Comparison of ENCODE assay signal across 8 mouse cellular contexts in the genomic region with DNA sequence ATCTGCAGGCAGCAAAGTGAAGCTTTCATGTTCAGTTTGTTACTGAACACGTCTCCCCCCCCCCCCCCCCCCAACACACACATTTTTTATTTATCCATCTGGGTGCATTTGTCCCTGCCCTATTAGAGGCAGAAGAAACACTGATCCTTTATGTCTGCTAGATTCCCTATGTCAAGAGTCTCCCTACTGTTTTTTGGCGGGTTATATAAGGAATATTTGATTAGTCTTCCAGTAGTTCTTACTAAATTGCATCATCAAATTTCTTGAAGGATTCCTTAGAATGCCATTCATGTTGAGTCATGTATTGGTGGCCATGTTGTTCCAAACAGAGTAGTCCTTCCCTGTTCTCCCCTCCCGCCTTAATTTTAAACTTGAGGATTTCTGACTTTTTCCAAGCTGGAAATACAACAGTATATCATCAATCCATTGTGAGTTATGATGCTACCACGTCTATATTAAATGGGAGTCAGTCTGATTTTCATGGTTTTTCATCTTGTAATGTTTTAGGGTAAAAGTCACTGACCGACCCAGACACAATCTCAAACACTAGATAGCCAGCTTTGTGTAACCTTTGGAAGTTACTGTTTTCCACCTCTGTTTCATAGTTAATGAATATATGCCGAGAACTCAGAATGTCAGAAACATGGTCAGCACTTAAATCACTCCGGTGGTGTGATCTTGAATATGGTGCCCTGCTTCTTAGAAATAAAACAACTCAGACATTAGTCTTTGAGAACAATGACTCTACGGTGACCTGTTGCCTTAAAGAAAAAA. TPM values are rescaled to one million over a fixed set of nuclear protein-coding genes. Genes with fewer than 3 reads are reported as not detected.
A peak's percentile ranks its signal among the peaks of the same experiment; 100 is the strongest.
DNase-seq lines count a peak whose midpoint lies in the region; ATAC-seq and TF ChIP-seq lines count a peak whose summit lies in the region.

No protein-coding gene starts in this region.

- H3K4me3 ChIP-seq in heart, postnatal 0 days (ENCODE audit: low read depth, low read length) = peak overlapping the region; percentile 86
- peak overlapping the region; percentile 83 for H3K4me3 ChIP-seq in hindbrain, embryonic 14.5 days (replicated peaks; ENCODE audit: low read length)
- peak overlapping the region; percentile 86 for H3K4me3 ChIP-seq in midbrain, embryonic 14.5 days (replicated peaks; ENCODE audit: low read depth, low read length)

- ATAC-seq in heart, postnatal 0 days (ENCODE audit: insufficient read depth, low read depth) = no peak
- ATAC-seq in hindbrain, embryonic 14.5 days (ENCODE audit: low FRiP score) = no peak
- ATAC-seq in midbrain, embryonic 14.5 days (ENCODE audit: low FRiP score, low TSS enrichment) = no peak

- H3K27me3 ChIP-seq in heart, postnatal 0 days (ENCODE audit: control insufficient read depth, insufficient read depth, low read length) = no peaks in the 10 kb centered on the region
- H3K27me3 ChIP-seq in hindbrain, embryonic 14.5 days (ENCODE audit: control insufficient read depth, insufficient read depth, low read length) = no peaks in the 10 kb centered on the region
- no peaks in the 10 kb centered on the region for H3K27me3 ChIP-seq in midbrain, embryonic 14.5 days (ENCODE audit: control insufficient read depth, insufficient read depth, low read length)

- H3K4me1 ChIP-seq in heart, postnatal 0 days (ENCODE audit: control insufficient read depth, insufficient read depth) = peaks cover 13% of the 10 kb centered on the region
- H3K4me1 ChIP-seq in hindbrain, embryonic 14.5 days (replicated peaks; ENCODE audit: control insufficient read depth, insufficient read depth, low read length) = peaks cover 7% of the 10 kb centered on the region
- H3K4me1 ChIP-seq in midbrain, embryonic 14.5 days (ENCODE audit: control insufficient read depth, insufficient read depth, low read length) = peaks cover 10% of the 10 kb centered on the region; the same call in 1 of the 2 replicates

- H3K4me2 ChIP-seq in heart, postnatal 0 days (ENCODE audit: low read depth, low read length) = peak overlapping the region; percentile 93
- peak overlapping the region; percentile 72 for H3K4me2 ChIP-seq in hindbrain, embryonic 14.5 days (replicated peaks)
- H3K4me2 ChIP-seq in midbrain, embryonic 14.5 days (ENCODE audit: low read length) = peak overlapping the region; percentile 77

- 69% methylated on average over 8 of the region's 8 CpGs for WGBS in heart, postnatal 0 days
- 76% methylated on average over 8 of the region's 8 CpGs for WGBS in hindbrain, embryonic 14.5 days
- 72% methylated on average over 8 of the region's 8 CpGs for WGBS in midbrain, embryonic 14.5 days

- TF ChIP-seq CTCF in heart, postnatal 0 days (IDR thresholded peaks at IDR 0.05; ENCODE audit: low read depth) = no peak

- no peak for TF ChIP-seq EP300 in heart, postnatal 0 days (IDR thresholded peaks at IDR 0.05; ENCODE audit: low read depth)

- H3K36me3 ChIP-seq in heart, postnatal 0 days (replicated peaks; ENCODE audit: control insufficient read depth, insufficient read depth, low read length) = peaks cover 30% of the 10 kb centered on the region
- peaks cover 33% of the 10 kb centered on the region for H3K36me3 ChIP-seq in hindbrain, embryonic 14.5 days (replicated peaks; ENCODE audit: control insufficient read depth, insufficient read depth)
- peaks cover 28% of the 10 kb centered on the region for H3K36me3 ChIP-seq in midbrain, embryonic 14.5 days (ENCODE audit: control insufficient read depth, insufficient read depth, low read length)

- peak overlapping the region; percentile 65; the same call in 1 of the 2 replicates for H3K9ac ChIP-seq in heart, postnatal 0 days (replicated peaks; ENCODE audit: low read depth, low read length)
- 0 out of 2 replicates have a peak overlapping the region, but pooled peaks have one; percentile 75 for H3K9ac ChIP-seq in hindbrain, embryonic 14.5 days
- H3K9ac ChIP-seq in midbrain, embryonic 14.5 days (replicated peaks; ENCODE audit: low read length) = peak overlapping the region; percentile 78; the same call in 1 of the 2 replicates

- no peaks in the 10 kb centered on the region for H3K9me3 ChIP-seq in heart, postnatal 0 days (replicated peaks; ENCODE audit: control insufficient read depth, low read length)
- no peaks in the 10 kb centered on the region for H3K9me3 ChIP-seq in hindbrain, embryonic 14.5 days (ENCODE audit: control insufficient read depth, low read length)
- no peaks in the 10 kb centered on the region for H3K9me3 ChIP-seq in midbrain, embryonic 14.5 days (ENCODE audit: control insufficient read depth, low read length)

- H3K27ac ChIP-seq in heart, postnatal 0 days (ENCODE audit: low read depth) = no peak overlapping the region
- H3K27ac ChIP-seq in hindbrain, embryonic 14.5 days = no peak overlapping the region
- H3K27ac ChIP-seq in midbrain, embryonic 14.5 days (replicated peaks; ENCODE audit: low read depth, low read length) = no peak overlapping the region

- no peak for DNase-seq in heart, postnatal 0 days (ENCODE audit: low spot score)
- DNase-seq in heart, adult 9 months (ENCODE audit: low spot score in 2 of 2) = no peak
- DNase-seq in Muller cell, postnatal 12 days (ENCODE audit: inconsistent ontology term) = peak; percentile 31
- DNase-seq in hindbrain, embryonic 14.5 days (ENCODE audit: low spot score) = no peak
- DNase-seq in midbrain, embryonic 14.5 days = no peak
- DNase-seq in embryo, embryonic 11 days = no peak
- DNase-seq in cerebellum, adult 8-10 months = no peak
- DNase-seq in cerebellum, adult 11-12 months = no peak

RNA-seq across cellular contexts. Expression of a gene that starts 1.3 kb away (rescaled TPM):
- total RNA-seq in heart, postnatal 0 days (2014; rRNA removed; ENCODE audit: low replicate concordance) = 27.4 and 35.4 TPM in 2 replicates
- polyA plus RNA-seq in heart, postnatal 0 days (2015; fragmentation: Nextera tagmentation; extraction: Ambion mirVana) = 15.4 and 15.6 TPM in 2 replicates
- polyA plus RNA-seq in hindbrain, embryonic 14.5 days (2014; fragmentation: Nextera tagmentation; extraction: Ambion mirVana) = 12.4 and 17.5 TPM in 2 replicates
- polyA plus RNA-seq in midbrain, embryonic 14.5 days (2014; fragmentation: Nextera tagmentation; extraction: Ambion mirVana) = 11.7 and 13.3 TPM in 2 replicates

RNA-seq across cellular contexts. Expression of a gene that starts 32.9 kb away (rescaled TPM):
- total RNA-seq in heart, postnatal 0 days (2014; rRNA removed; ENCODE audit: low replicate concordance) = not detected in 2 replicates
- polyA plus RNA-seq in heart, postnatal 0 days (2015; fragmentation: Nextera tagmentation; extraction: Ambion mirVana) = not detected in 2 replicates
- not detected in 2 replicates for polyA plus RNA-seq in hindbrain, embryonic 14.5 days (2014; fragmentation: Nextera tagmentation; extraction: Ambion mirVana)
- polyA plus RNA-seq in midbrain, embryonic 14.5 days (2014; fragmentation: Nextera tagmentation; extraction: Ambion mirVana) = not detected in 2 replicates

RNA-seq across cellular contexts. Expression of a gene that starts 47.5 kb away (rescaled TPM):
- total RNA-seq in heart, postnatal 0 days (2014; rRNA removed; ENCODE audit: low replicate concordance) = not detected in 2 replicates
- polyA plus RNA-seq in heart, postnatal 0 days (2015; fragmentation: Nextera tagmentation; extraction: Ambion mirVana) = 0.10 TPM in 1 of 2 replicates, not detected in the other
- not detected in 2 replicates for polyA plus RNA-seq in hindbrain, embryonic 14.5 days (2014; fragmentation: Nextera tagmentation; extraction: Ambion mirVana)
- 0.13 TPM in 1 of 2 replicates, not detected in the other for polyA plus RNA-seq in midbrain, embryonic 14.5 days (2014; fragmentation: Nextera tagmentation; extraction: Ambion mirVana)

RNA-seq across cellular contexts. Expression of a gene that starts 54.6 kb away (rescaled TPM):
- not detected in 2 replicates for total RNA-seq in heart, postnatal 0 days (2014; rRNA removed; ENCODE audit: low replicate concordance)
- not detected in 2 replicates for polyA plus RNA-seq in heart, postnatal 0 days (2015; fragmentation: Nextera tagmentation; extraction: Ambion mirVana)
- not detected in 2 replicates for polyA plus RNA-seq in hindbrain, embryonic 14.5 days (2014; fragmentation: Nextera tagmentation; extraction: Ambion mirVana)
- polyA plus RNA-seq in midbrain, embryonic 14.5 days (2014; fragmentation: Nextera tagmentation; extraction: Ambion mirVana) = not detected in 2 replicates

RNA-seq across cellular contexts. Expression of a gene that starts 56.3 kb away (rescaled TPM):
- 24.0 and 43.9 TPM in 2 replicates for total RNA-seq in heart, postnatal 0 days (2014; rRNA removed; ENCODE audit: low replicate concordance)
- polyA plus RNA-seq in heart, postnatal 0 days (2015; fragmentation: Nextera tagmentation; extraction: Ambion mirVana) = 72.0 and 72.8 TPM in 2 replicates
- 152 and 174 TPM in 2 replicates for polyA plus RNA-seq in hindbrain, embryonic 14.5 days (2014; fragmentation: Nextera tagmentation; extraction: Ambion mirVana)
- polyA plus RNA-seq in midbrain, embryonic 14.5 days (2014; fragmentation: Nextera tagmentation; extraction: Ambion mirVana) = 134 and 151 TPM in 2 replicates
